Mouse (Mus musculus): ENCODE measurements around the gene Pnkd.
"Not testable (repeated sequence)": the region's sequence is repeated elsewhere in the genome, so short reads cannot be mapped to it uniquely, and the experiment has no call there.

Gene Pnkd

DNA sequence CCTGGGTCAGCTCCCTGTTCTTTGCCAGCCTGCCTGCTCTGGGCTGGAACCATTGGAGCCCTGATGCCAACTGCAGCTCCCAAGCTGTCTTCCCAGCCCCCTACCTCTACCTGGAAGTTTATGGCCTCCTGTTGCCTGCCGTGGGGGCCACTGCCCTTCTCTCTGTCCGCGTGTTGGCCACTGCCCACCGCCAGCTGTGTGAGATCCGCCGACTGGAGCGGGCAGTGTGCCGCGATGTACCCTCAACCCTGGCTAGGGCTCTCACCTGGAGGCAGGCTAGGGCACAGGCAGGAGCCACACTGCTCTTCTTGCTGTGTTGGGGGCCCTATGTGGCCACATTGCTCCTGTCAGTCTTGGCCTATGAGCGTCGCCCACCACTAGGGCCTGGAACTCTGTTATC is 5.7 kb upstream of the Pnkd start:
- no peak for DNase-seq (ENCODE audit: low spot score)

GRCm38 (mm10) chr1:74280591-74281325 is 4.0 kb upstream of the Pnkd start:
- no peak for DNase-seq (ENCODE audit: low spot score)

GRCm38 (mm10) chr1:74281372-74281771 is 3.4 kb upstream of the Pnkd start:
- DNase-seq (ENCODE audit: low spot score): no peak

GRCm38 (mm10) chr1:74281886-74282285 is 2.8 kb upstream of the Pnkd start:
- DNase-seq (ENCODE audit: low spot score): no peak

DNA sequence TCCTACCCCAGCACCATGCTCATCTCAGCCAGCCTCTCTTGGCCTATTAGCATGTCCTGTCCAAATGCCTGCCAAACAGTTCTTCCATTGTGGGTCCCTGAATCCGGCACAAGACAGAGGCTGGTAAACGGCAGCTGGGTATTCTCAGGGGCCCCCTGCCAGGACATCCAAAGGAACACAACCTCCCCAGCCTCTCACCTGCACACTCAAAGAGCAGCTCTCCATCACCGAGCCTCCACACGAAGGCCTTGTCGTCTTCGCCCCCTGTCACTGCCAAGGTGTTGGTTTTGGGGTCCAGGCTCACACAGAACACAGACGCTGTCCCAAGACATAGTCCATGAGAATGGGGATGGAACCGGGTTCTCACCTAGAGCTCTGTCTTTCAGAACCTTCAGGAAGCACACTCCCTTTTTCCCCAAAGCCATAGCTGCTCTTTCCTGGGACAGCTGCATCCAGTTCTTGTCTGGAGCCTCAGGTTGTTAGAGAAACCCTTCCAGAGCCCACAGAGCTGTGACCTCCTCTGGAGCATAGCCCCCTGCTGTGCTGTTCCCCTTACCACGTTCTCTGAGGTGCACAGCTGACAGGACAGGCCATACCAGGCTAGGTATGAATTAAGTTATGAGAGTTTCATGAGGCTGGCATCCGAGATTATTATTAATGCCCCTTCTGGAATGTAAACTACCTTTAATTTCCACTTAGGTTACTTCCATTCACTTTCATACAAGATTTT is 1.7 kb upstream of the Pnkd start:
- no peak for DNase-seq (ENCODE audit: low spot score)

- peak; percentile 51 for DNase-seq (ENCODE audit: low spot score)
Observed at GRCm38 (mm10) chr1:74283686-74284463, 855 bp upstream of the Pnkd start.

DNA sequence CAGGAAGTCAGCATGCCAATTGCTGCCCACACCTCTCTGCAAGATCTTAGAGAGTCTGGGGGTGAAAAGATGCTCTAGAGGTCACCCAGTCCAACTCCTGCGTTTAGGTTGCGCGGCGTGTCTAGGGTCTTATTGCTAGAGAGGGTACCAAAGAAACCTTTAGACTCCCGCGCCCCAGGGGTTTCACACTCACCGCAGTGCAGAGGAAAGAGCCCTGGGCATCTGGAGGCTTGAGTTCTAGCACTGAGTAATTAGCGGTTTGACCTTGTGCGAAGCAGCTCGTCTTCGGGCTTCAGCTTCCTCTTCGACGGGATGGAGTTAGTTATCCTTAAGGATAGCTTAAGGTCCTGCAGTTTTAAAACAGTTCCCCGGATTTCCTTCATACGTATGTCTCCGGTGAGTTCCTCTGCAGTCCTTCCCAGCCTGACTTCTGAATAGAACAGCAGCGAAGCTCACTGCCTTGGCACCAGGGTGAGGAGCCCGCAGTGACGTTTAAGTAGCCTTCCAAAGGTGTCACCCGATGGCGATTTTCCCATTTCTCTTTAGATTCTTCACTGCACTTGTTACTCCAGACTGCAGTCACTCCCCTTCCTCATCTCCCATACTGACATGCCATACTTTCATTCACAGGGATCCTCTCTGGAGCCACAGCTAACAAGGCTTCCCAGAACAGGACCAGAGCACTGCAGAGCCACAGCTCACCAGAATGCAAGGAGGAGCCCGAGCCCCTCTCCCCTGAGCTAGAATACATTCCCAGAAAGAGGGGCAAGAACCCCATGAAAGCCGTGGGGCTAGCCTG is 681 bp downstream of the Pnkd start:
- DNase-seq (ENCODE audit: low spot score): no peak

- DNase-seq (ENCODE audit: low spot score): not testable (repeated sequence)
Observed at GRCm38 (mm10) chr1:74286869-74287607, 2.3 kb downstream of the Pnkd start.

GRCm38 (mm10) chr1:74288327-74288726 is 3.6 kb downstream of the Pnkd start:
- DNase-seq (ENCODE audit: low spot score): no peak

DNA sequence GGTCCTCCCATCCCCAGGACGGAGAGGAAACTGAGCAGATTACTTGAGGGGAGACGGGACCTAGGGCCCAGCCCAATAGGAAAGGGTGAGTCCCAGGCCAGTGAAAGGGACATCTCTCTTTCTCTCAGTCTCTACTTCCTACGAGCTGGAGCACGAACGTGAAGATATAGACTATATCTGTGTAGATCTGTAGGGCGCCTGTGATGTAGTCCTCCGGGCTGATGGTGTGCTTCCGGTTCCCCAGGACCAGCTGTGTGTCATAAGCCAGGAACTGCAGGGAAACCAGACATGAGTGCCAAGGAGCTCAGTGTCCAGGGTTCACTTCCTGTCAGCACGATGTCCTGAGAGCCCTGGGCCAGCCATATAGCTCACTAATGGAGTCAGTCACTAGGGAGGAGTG is 4.5 kb downstream of the Pnkd start:
- DNase-seq (ENCODE audit: low spot score): no peak

DNA sequence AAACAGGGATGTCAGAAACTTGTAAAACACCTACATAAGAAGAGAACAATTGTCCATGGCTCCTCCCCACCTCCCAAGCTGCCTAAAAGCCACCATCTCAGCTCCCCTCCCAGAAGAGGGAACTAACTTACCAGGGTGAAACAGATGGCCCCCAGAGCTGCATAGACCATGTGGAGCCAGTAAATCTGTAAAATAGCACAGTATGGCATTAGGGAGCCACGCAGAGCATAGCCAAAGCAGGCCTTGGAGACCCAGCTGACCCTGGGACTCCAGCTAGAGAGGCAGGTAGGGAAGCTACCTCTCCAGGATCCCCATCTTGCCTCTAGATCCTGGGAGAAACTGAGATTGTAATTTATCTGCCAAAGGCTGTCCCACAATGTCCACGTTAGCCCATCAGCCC is 5.0 kb downstream of the Pnkd start:
- no peak for DNase-seq (ENCODE audit: low spot score)

GRCm38 (mm10) chr1:74290141-74290540 is 5.4 kb downstream of the Pnkd start:
- DNase-seq (ENCODE audit: low spot score): no peak

- no peak for DNase-seq (ENCODE audit: low spot score)
Observed at GRCm38 (mm10) chr1:74292331-74293020, 7.7 kb downstream of the Pnkd start.

DNA sequence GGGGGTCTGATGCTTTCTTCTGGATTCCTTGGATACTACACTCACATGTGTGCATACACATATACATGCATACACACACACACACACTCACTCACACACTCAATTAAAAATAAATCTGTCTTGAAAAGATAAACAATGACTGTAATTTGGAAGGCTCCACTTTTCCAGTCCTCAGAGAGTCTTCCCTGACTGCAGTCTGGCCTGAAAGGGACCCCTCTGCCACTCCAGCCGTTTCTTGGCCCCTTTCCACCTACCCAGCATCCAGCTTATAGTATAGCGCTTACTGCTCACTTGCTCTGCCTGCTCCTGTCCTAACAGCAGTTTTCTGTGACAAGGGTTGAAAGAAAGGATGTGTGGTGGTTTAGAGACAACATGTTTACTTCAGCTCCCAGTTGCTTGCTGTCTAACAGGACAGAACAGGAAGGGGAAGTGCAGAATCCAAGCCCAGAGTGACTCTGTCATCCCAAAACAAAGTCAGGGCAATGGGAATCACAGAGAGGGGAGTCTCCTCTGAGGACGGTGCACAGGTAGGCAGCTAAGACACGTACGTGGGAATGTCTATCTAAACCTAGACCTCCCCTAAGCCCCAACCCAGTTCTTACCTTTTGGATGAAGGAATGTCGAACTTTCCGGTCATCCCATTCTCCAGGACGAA is 8.7 kb downstream of the Pnkd start:
- no peak for DNase-seq (ENCODE audit: low spot score)

DNA sequence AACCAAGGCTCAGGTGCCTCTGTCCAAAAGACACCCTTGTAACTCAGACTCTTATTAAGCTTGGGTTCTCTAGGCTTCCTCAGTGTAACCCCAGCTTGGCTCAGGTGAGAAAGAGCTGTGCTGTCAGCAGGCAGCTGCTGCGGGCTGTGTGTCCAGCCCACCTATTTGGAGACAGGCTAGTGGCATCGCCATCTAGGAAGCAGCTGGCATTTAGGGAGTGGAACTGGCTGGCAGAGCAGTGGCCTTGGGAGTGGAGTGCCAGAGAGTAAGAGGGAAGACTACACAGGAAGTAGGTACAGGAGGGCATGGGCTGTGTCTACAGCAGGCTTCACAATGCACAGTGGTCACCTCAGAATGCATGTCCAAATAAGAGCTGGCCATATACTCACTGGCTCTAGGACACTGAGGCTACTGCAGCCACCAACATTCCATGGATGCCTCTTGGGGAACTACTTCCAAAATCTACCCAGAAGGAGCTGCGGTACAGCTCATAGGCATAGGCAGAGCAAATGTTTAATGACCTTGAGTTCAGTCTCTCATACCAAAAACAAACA is 9.4 kb downstream of the Pnkd start:
- DNase-seq (ENCODE audit: low spot score): no peak

DNA sequence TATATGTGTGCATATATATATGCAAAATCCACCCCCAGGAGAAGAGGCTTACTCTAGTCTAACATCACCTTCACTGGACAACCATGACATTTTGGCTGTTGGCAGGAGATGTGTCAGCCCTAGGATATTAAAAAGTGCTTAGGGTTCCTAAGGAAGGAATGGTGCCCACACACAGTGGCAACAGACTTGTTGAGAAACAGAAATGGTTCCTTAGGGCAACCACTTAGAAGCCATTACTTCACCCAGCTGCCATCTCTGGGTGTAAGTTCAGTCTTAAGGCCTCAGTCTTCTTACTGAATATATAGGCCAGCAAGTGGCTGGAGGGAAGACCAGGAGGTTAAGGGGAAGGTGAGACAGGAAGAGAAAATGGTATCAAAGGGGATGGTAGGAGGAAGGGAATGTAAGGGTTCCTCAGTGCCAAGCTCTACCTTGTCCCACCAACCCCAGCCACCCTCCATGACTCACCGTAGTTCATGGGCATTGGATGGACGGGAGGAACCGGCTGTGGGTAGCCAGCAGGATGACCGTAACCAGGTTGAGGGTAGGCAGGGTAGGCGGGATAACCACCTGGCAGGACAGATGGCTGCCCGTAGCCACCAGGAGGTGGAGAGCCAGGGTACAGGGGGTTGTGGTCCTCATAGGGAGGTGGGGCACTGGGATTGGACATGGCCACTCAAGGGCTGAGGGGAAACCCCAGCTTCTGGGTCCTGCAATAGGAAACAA is 10.2 kb downstream of the Pnkd start:
- no peak for DNase-seq (ENCODE audit: low spot score)

GRCm38 (mm10) chr1:74295456-74296171 is 10.9 kb downstream of the Pnkd start:
- DNase-seq (ENCODE audit: low spot score): no peak

GRCm38 (mm10) chr1:74296477-74296876 is 11.7 kb downstream of the Pnkd start:
- no peak for DNase-seq (ENCODE audit: low spot score)

- DNase-seq (ENCODE audit: low spot score): no peak
Observed at GRCm38 (mm10) chr1:74297269-74297668, 12.5 kb downstream of the Pnkd start.
